Mouse (Mus musculus) heart, embryonic 15.5 days (tissue): ENCODE results near the gene Tmem211. TPM values are rescaled to one million over a fixed set of nuclear protein-coding genes. Genes with fewer than 3 reads are reported as not detected.

ENCODE experiments used
- ATAC-seq: fragments of 200-750 bp; cut with Nextera tagmentation; replicated peaks from 2 replicates; pipeline ENCODE4 v1.8.0; 2017; ENCODE audit warnings: low read depth, moderate TSS enrichment; ENCODE audit not compliant: insufficient number of reproducible peaks, insufficient read depth, low FRiP score
- H3K27ac ChIP-seq: fragments of 300-500 bp; sonication (generic); 2 replicates; pipeline ENCODE4 v1.5.1; 2015; ENCODE audit warnings: mild to moderate bottlenecking, inconsistent platforms
- H3K27me3 ChIP-seq: fragments of 300-500 bp; sonication (generic); 2 replicates; pipeline ENCODE4 v1.6.1; 2015; ENCODE audit warnings: inconsistent platforms
- H3K36me3 ChIP-seq: fragments of 300-500 bp; sonication (generic); 2 replicates; pipeline ENCODE4 v1.6.1; 2015; ENCODE audit warnings: mild to moderate bottlenecking, inconsistent platforms
- H3K4me1 ChIP-seq: fragments of 300-500 bp; sonication (generic); replicated peaks from 2 replicates; pipeline ENCODE4 v1.6.1; 2015; ENCODE audit warnings: inconsistent platforms
- H3K4me2 ChIP-seq: fragments of 300-500 bp; sonication (generic); 2 replicates; pipeline ENCODE4 v1.6.1; 2015; ENCODE audit warnings: inconsistent platforms, mild to moderate bottlenecking, moderate library complexity
- H3K4me3 ChIP-seq: fragments of 300-500 bp; sonication (generic); 2 replicates; pipeline ENCODE4 v1.5.1; 2015; ENCODE audit warnings: mild to moderate bottlenecking, inconsistent platforms
- H3K9ac ChIP-seq: fragments of 300-500 bp; sonication (generic); 2 replicates; pipeline ENCODE4 v1.6.1; 2015; ENCODE audit warnings: mild to moderate bottlenecking, inconsistent platforms
- H3K9me3 ChIP-seq: fragments of 300-500 bp; sonication (generic); replicated peaks from 2 replicates; pipeline ENCODE4 v1.6.1; 2016; ENCODE audit warnings: inconsistent platforms
- WGBS: fragments of 180-500 bp; shearing (Covaris S2); methylation state at CpG from one replicate; pipeline ENCODE4 v1.1.7; 2015; ENCODE audit warnings: mixed read lengths; 5-methylcytosine and 5-hydroxymethylcytosine counted together
- polyA plus RNA-seq: library from polyadenylated mRNA; unstranded; fragments of >200 nt; fragmentation: Nextera tagmentation; extraction: Ambion mirVana; gene quantifications from 2 replicates; pipeline ENCODE4 v1.2.1, GENCODE M21; 2015

The Tmem211 gene
- polyA plus RNA-seq: not detected in 2 replicates

GRCm38 (mm10) chr5:113226632-113227102, at the start of gene Tmem211:
TSS of gene Tmem211 (plus strand) at chr5:113226909.
- peak within 1 kb of the TSS; percentile 66 for H3K27ac ChIP-seq
- ATAC-seq: peak; percentile 79
- H3K36me3 ChIP-seq: no peaks in the 10 kb centered on the region
- H3K27me3 ChIP-seq: peaks cover 10% of the 10 kb centered on the region
- H3K9me3 ChIP-seq: no peaks in the 10 kb centered on the region
- H3K4me3 ChIP-seq: peak within 1 kb of the TSS; percentile 26
- whole genome bisulfite sequencing: 2% methylated on average over 13 of the region's 13 CpGs
- H3K4me2 ChIP-seq: peak within 1 kb of the TSS; percentile 59
- H3K9ac ChIP-seq: no peak within 1 kb of the TSS; the same call in 1 of the 2 replicates
- peaks cover 12% of the 10 kb centered on the region for H3K4me1 ChIP-seq

- Histone ChIP-seq H3K27me3 (no peaks in the 10 kb centered on the region), H3K4me1 (peaks cover 26% of the 10 kb centered on the region), H3K4me3 (peak overlapping the region; percentile 36), H3K36me3 (no peaks in the 10 kb centered on the region), H3K27ac (peak overlapping the region; percentile 81), H3K4me2 (peak overlapping the region; percentile 60), H3K9me3 (no peaks in the 10 kb centered on the region), H3K9ac (peak overlapping the region; percentile 47; the same call in 1 of the 2 replicates)
- no peak for ATAC-seq
- WGBS: 1% methylated on average over 8 of the region's 9 CpGs
Observed at GRCm38 (mm10) chr5:113179451-113179842, 47.3 kb upstream of the Tmem211 start.

GRCm38 (mm10) chr5:113179843-113180682, 46.6 kb upstream of the Tmem211 start:
- peak; percentile 78 for ATAC-seq
- Histone ChIP-seq H3K4me1 (peaks cover 24% of the 10 kb centered on the region), H3K4me3 (peak overlapping the region; percentile 36), H3K9ac (peak overlapping the region; percentile 47), H3K27ac (peak overlapping the region; percentile 81), H3K27me3 (no peaks in the 10 kb centered on the region), H3K4me2 (peak overlapping the region; percentile 60), H3K9me3 (no peaks in the 10 kb centered on the region), H3K36me3 (no peaks in the 10 kb centered on the region)
- 1% methylated on average over 29 of the region's 30 CpGs for WGBS

- Histone ChIP-seq H3K9me3 (no peaks in the 10 kb centered on the region), H3K4me1 (peaks cover 22% of the 10 kb centered on the region), H3K4me2 (peak overlapping the region; percentile 60), H3K27me3 (no peaks in the 10 kb centered on the region), H3K4me3 (peak overlapping the region; percentile 36; the same call in 1 of the 2 replicates), H3K36me3 (no peaks in the 10 kb centered on the region), H3K9ac (0 out of 2 replicates have a peak overlapping the region, but pooled peaks have one; percentile 35), H3K27ac (peak overlapping the region; percentile 81)
- WGBS: 75% methylated on average over 15 of the region's 15 CpGs
- ATAC-seq: no peak
Observed at GRCm38 (mm10) chr5:113180755-113181154, 46.0 kb upstream of the Tmem211 start.

GRCm38 (mm10) chr5:113181441-113181840, 45.3 kb upstream of the Tmem211 start:
- Histone ChIP-seq H3K4me2 (no peak overlapping the region), H3K36me3 (no peaks in the 10 kb centered on the region), H3K4me1 (peaks cover 22% of the 10 kb centered on the region), H3K4me3 (no peak overlapping the region), H3K27ac (peak overlapping the region; percentile 81), H3K9ac (no peak overlapping the region), H3K27me3 (no peaks in the 10 kb centered on the region), H3K9me3 (no peaks in the 10 kb centered on the region)
- WGBS: 36% methylated on average over 6 of the region's 6 CpGs
- ATAC-seq: no peak

GRCm38 (mm10) chr5:113190558-113190957, 36.2 kb upstream of the Tmem211 start:
- Histone ChIP-seq H3K9me3 (no peaks in the 10 kb centered on the region), H3K9ac (no peak overlapping the region), H3K4me1 (no peaks in the 10 kb centered on the region), H3K27me3 (no peaks in the 10 kb centered on the region; the same call in 1 of the 2 replicates), H3K4me3 (no peak overlapping the region), H3K36me3 (0 out of 2 replicates have a peak, but pooled peaks cover 4% of the 10 kb centered on the region), H3K27ac (no peak overlapping the region), H3K4me2 (no peak overlapping the region)
- WGBS: 63% methylated on average over 14 of the region's 14 CpGs
- no peak for ATAC-seq

- ATAC-seq: no peak
- Histone ChIP-seq H3K9ac (no peak overlapping the region), H3K4me1 (peaks cover 6% of the 10 kb centered on the region; the same call in 1 of the 2 replicates), H3K36me3 (0 out of 2 replicates have a peak, but pooled peaks cover 4% of the 10 kb centered on the region), H3K9me3 (no peaks in the 10 kb centered on the region), H3K27ac (no peak overlapping the region), H3K4me2 (no peak overlapping the region), H3K27me3 (no peaks in the 10 kb centered on the region; the same call in 1 of the 2 replicates), H3K4me3 (no peak overlapping the region)
- 78% methylated on average over 14 of the region's 14 CpGs for WGBS
Observed at GRCm38 (mm10) chr5:113191901-113192300, 34.8 kb upstream of the Tmem211 start.

- Histone ChIP-seq H3K27ac (no peak overlapping the region), H3K4me3 (no peak overlapping the region), H3K9ac (no peak overlapping the region), H3K9me3 (no peaks in the 10 kb centered on the region), H3K36me3 (0 out of 2 replicates have a peak, but pooled peaks cover 4% of the 10 kb centered on the region), H3K27me3 (no peaks in the 10 kb centered on the region; the same call in 1 of the 2 replicates), H3K4me2 (no peak overlapping the region), H3K4me1 (peaks cover 19% of the 10 kb centered on the region)
- WGBS: 88% methylated on average over 18 of the region's 18 CpGs
- no peak for ATAC-seq
Observed at GRCm38 (mm10) chr5:113193762-113194161, 32.9 kb upstream of the Tmem211 start.

GRCm38 (mm10) chr5:113195451-113195850, 31.3 kb upstream of the Tmem211 start:
- H3K4me3 ChIP-seq: no peak overlapping the region
- H3K9me3 ChIP-seq: no peaks in the 10 kb centered on the region
- H3K27me3 ChIP-seq: no peaks in the 10 kb centered on the region; the same call in 1 of the 2 replicates
- H3K4me2 ChIP-seq: no peak overlapping the region
- no peak for ATAC-seq
- H3K36me3 ChIP-seq: 0 out of 2 replicates have a peak, but pooled peaks cover 4% of the 10 kb centered on the region
- no peak overlapping the region for H3K27ac ChIP-seq
- 77% methylated on average over 12 of the region's 12 CpGs for WGBS
- peaks cover 31% of the 10 kb centered on the region for H3K4me1 ChIP-seq
- no peak overlapping the region for H3K9ac ChIP-seq

- Histone ChIP-seq H3K4me3 (no peak overlapping the region), H3K27me3 (no peaks in the 10 kb centered on the region; the same call in 1 of the 2 replicates), H3K27ac (0 out of 2 replicates have a peak overlapping the region, but pooled peaks have one; percentile 81), H3K4me1 (peaks cover 31% of the 10 kb centered on the region), H3K9me3 (no peaks in the 10 kb centered on the region), H3K36me3 (0 out of 2 replicates have a peak, but pooled peaks cover 3% of the 10 kb centered on the region), H3K9ac (no peak overlapping the region), H3K4me2 (no peak overlapping the region)
- 87% methylated on average over 6 of the region's 6 CpGs for WGBS
- ATAC-seq: no peak
Observed at GRCm38 (mm10) chr5:113195907-113196306, 30.8 kb upstream of the Tmem211 start.
